Mouse (Mus musculus): Measurements from ENCODE around the gene Fbln2. TPM values are rescaled to one million over a fixed set of nuclear protein-coding genes. Genes with fewer than 3 reads are reported as not detected.

Gene Fbln2
- polyA plus RNA-seq, 1 experiment from 2014 or later, result 43.8 TPM

GRCm38 (mm10) chr6:91259440-91260120, 47.3 kb downstream of the Fbln2 start:
- ATAC-seq (ENCODE audit: low FRiP score, low TSS enrichment), result no peak
- Histone ChIP-seq H3K36me3 (ENCODE audit: insufficient read depth, low read length) (no peaks in the 10 kb centered on the region), H3K27ac (ENCODE audit: low read length) (no peak overlapping the region), H3K4me3 (ENCODE audit: low read length) (no peak overlapping the region), H3K9ac (replicated peaks; ENCODE audit: low read length) (no peak overlapping the region), H3K9me3 (ENCODE audit: low read length) (no peaks in the 10 kb centered on the region), H3K4me2 (replicated peaks; ENCODE audit: low read depth, low read length) (no peak overlapping the region), H3K4me1 (ENCODE audit: insufficient read depth, low read length) (no peaks in the 10 kb centered on the region; the same call in 1 of the 2 replicates), H3K27me3 (ENCODE audit: insufficient read depth, low read length) (no peaks in the 10 kb centered on the region)
- WGBS, result 60% methylated on average over 16 of the region's 16 CpGs

- H3K4me3 ChIP-seq (ENCODE audit: low read length), result no peak overlapping the region
- no peaks in the 10 kb centered on the region; the same call in 1 of the 2 replicates for H3K4me1 ChIP-seq (ENCODE audit: insufficient read depth, low read length)
- no peaks in the 10 kb centered on the region for H3K9me3 ChIP-seq (ENCODE audit: low read length)
- no peak for ATAC-seq (ENCODE audit: low FRiP score, low TSS enrichment)
- no peak overlapping the region for H3K27ac ChIP-seq (ENCODE audit: low read length)
- no peaks in the 10 kb centered on the region for H3K27me3 ChIP-seq (ENCODE audit: insufficient read depth, low read length)
- H3K36me3 ChIP-seq (ENCODE audit: insufficient read depth, low read length), result no peaks in the 10 kb centered on the region
- H3K4me2 ChIP-seq (replicated peaks; ENCODE audit: low read depth, low read length), result no peak overlapping the region
- H3K9ac ChIP-seq (replicated peaks; ENCODE audit: low read length), result no peak overlapping the region
- WGBS, result 59% methylated on average over 8 of the region's 8 CpGs
These were observed 48.2 kb downstream of the Fbln2 start for GRCm38 (mm10) chr6:91260347-91260986.

GRCm38 (mm10) chr6:91260987-91261367, 48.7 kb downstream of the Fbln2 start:
- Histone ChIP-seq H3K9ac (replicated peaks; ENCODE audit: low read length) (no peak overlapping the region), H3K4me3 (ENCODE audit: low read length) (no peak overlapping the region), H3K36me3 (ENCODE audit: insufficient read depth, low read length) (no peaks in the 10 kb centered on the region), H3K27ac (ENCODE audit: low read length) (no peak overlapping the region), H3K27me3 (ENCODE audit: insufficient read depth, low read length) (no peaks in the 10 kb centered on the region), H3K4me1 (ENCODE audit: insufficient read depth, low read length) (no peaks in the 10 kb centered on the region; the same call in 1 of the 2 replicates), H3K4me2 (replicated peaks; ENCODE audit: low read depth, low read length) (no peak overlapping the region), H3K9me3 (ENCODE audit: low read length) (no peaks in the 10 kb centered on the region)
- WGBS, result 19% methylated on average over 3 of the region's 3 CpGs
- ATAC-seq (ENCODE audit: low FRiP score, low TSS enrichment), result no peak

- Histone ChIP-seq H3K4me2 (replicated peaks; ENCODE audit: low read depth, low read length) (no peak overlapping the region), H3K27me3 (ENCODE audit: insufficient read depth, low read length) (no peaks in the 10 kb centered on the region), H3K9ac (replicated peaks; ENCODE audit: low read length) (no peak overlapping the region), H3K4me1 (ENCODE audit: insufficient read depth, low read length) (no peaks in the 10 kb centered on the region; the same call in 1 of the 2 replicates), H3K9me3 (ENCODE audit: low read length) (no peaks in the 10 kb centered on the region), H3K36me3 (ENCODE audit: insufficient read depth, low read length) (no peaks in the 10 kb centered on the region), H3K27ac (ENCODE audit: low read length) (no peak overlapping the region), H3K4me3 (ENCODE audit: low read length) (no peak overlapping the region)
- ATAC-seq (ENCODE audit: low FRiP score, low TSS enrichment), result no peak
- WGBS, result 78% methylated on average over 12 of the region's 12 CpGs
These were observed 53.4 kb downstream of the Fbln2 start for GRCm38 (mm10) chr6:91265616-91266015.

GRCm38 (mm10) chr6:91266647-91267046, 54.4 kb downstream of the Fbln2 start:
- H3K9me3 ChIP-seq (ENCODE audit: low read length), result no peaks in the 10 kb centered on the region
- 88% methylated on average over 1 of the region's 1 CpGs for WGBS
- no peak overlapping the region for H3K9ac ChIP-seq (replicated peaks; ENCODE audit: low read length)
- no peaks in the 10 kb centered on the region for H3K4me1 ChIP-seq (ENCODE audit: insufficient read depth, low read length)
- no peaks in the 10 kb centered on the region for H3K36me3 ChIP-seq (ENCODE audit: insufficient read depth, low read length)
- H3K4me3 ChIP-seq (ENCODE audit: low read length), result no peak overlapping the region
- H3K27me3 ChIP-seq (ENCODE audit: insufficient read depth, low read length), result no peaks in the 10 kb centered on the region
- no peak overlapping the region for H3K27ac ChIP-seq (ENCODE audit: low read length)
- H3K4me2 ChIP-seq (replicated peaks; ENCODE audit: low read depth, low read length), result no peak overlapping the region
- no peak for ATAC-seq (ENCODE audit: low FRiP score, low TSS enrichment)

GRCm38 (mm10) chr6:91268318-91268717, 56.1 kb downstream of the Fbln2 start:
- no peak for ATAC-seq (ENCODE audit: low FRiP score, low TSS enrichment)
- Histone ChIP-seq H3K4me1 (ENCODE audit: insufficient read depth, low read length) (no peaks in the 10 kb centered on the region), H3K9ac (replicated peaks; ENCODE audit: low read length) (no peak overlapping the region), H3K27ac (ENCODE audit: low read length) (no peak overlapping the region), H3K4me2 (replicated peaks; ENCODE audit: low read depth, low read length) (no peak overlapping the region), H3K36me3 (ENCODE audit: insufficient read depth, low read length) (no peaks in the 10 kb centered on the region), H3K9me3 (ENCODE audit: low read length) (no peaks in the 10 kb centered on the region), H3K4me3 (ENCODE audit: low read length) (no peak overlapping the region), H3K27me3 (ENCODE audit: insufficient read depth, low read length) (no peaks in the 10 kb centered on the region)
- 27% methylated on average over 9 of the region's 9 CpGs for WGBS

GRCm38 (mm10) chr6:91277549-91277948, 65.3 kb downstream of the Fbln2 start:
- 0% methylated on average over 7 of the region's 7 CpGs for WGBS
- no peak overlapping the region for H3K4me2 ChIP-seq (replicated peaks; ENCODE audit: low read depth, low read length)
- H3K9ac ChIP-seq (replicated peaks; ENCODE audit: low read length), result no peak overlapping the region
- H3K9me3 ChIP-seq (ENCODE audit: low read length), result no peaks in the 10 kb centered on the region
- no peak overlapping the region for H3K27ac ChIP-seq (ENCODE audit: low read length)
- H3K4me1 ChIP-seq (ENCODE audit: insufficient read depth, low read length), result no peaks in the 10 kb centered on the region
- H3K27me3 ChIP-seq (ENCODE audit: insufficient read depth, low read length), result peaks cover 9% of the 10 kb centered on the region
- H3K36me3 ChIP-seq (ENCODE audit: insufficient read depth, low read length), result no peaks in the 10 kb centered on the region
- H3K4me3 ChIP-seq (ENCODE audit: low read length), result no peak overlapping the region
- no peak for ATAC-seq (ENCODE audit: low FRiP score, low TSS enrichment)

- H3K36me3 ChIP-seq (ENCODE audit: insufficient read depth, low read length), result no peaks in the 10 kb centered on the region
- H3K4me2 ChIP-seq (replicated peaks; ENCODE audit: low read depth, low read length), result no peak overlapping the region
- H3K27me3 ChIP-seq (ENCODE audit: insufficient read depth, low read length), result peaks cover 17% of the 10 kb centered on the region
- H3K4me3 ChIP-seq (ENCODE audit: low read length), result no peak overlapping the region
- WGBS, result 69% methylated on average over 1 of the region's 1 CpGs
- no peak overlapping the region for H3K9ac ChIP-seq (replicated peaks; ENCODE audit: low read length)
- no peaks in the 10 kb centered on the region for H3K9me3 ChIP-seq (ENCODE audit: low read length)
- H3K27ac ChIP-seq (ENCODE audit: low read length), result no peak overlapping the region
- no peak for ATAC-seq (ENCODE audit: low FRiP score, low TSS enrichment)
- no peaks in the 10 kb centered on the region for H3K4me1 ChIP-seq (ENCODE audit: insufficient read depth, low read length)
These were observed 66.0 kb downstream of the Fbln2 start for GRCm38 (mm10) chr6:91278302-91278701.

- Histone ChIP-seq H3K27me3 (ENCODE audit: insufficient read depth, low read length) (peaks cover 29% of the 10 kb centered on the region), H3K4me2 (replicated peaks; ENCODE audit: low read depth, low read length) (no peak overlapping the region), H3K9me3 (ENCODE audit: low read length) (no peaks in the 10 kb centered on the region), H3K27ac (ENCODE audit: low read length) (no peak overlapping the region), H3K4me1 (ENCODE audit: insufficient read depth, low read length) (no peaks in the 10 kb centered on the region), H3K9ac (replicated peaks; ENCODE audit: low read length) (no peak overlapping the region), H3K4me3 (ENCODE audit: low read length) (no peak overlapping the region), H3K36me3 (ENCODE audit: insufficient read depth, low read length) (no peaks in the 10 kb centered on the region)
- no peak for ATAC-seq (ENCODE audit: low FRiP score, low TSS enrichment)
- 27% methylated on average over 4 of the region's 4 CpGs for WGBS
These were observed 67.2 kb downstream of the Fbln2 start for GRCm38 (mm10) chr6:91279477-91279876.

GRCm38 (mm10) chr6:91281206-91281605, 69.0 kb downstream of the Fbln2 start:
- no peak for ATAC-seq (ENCODE audit: low FRiP score, low TSS enrichment)
- H3K27me3 ChIP-seq (ENCODE audit: insufficient read depth, low read length), result peaks cover 46% of the 10 kb centered on the region
- no peak overlapping the region for H3K27ac ChIP-seq (ENCODE audit: low read length)
- H3K4me3 ChIP-seq (ENCODE audit: low read length), result no peak overlapping the region
- H3K36me3 ChIP-seq (ENCODE audit: insufficient read depth, low read length), result no peaks in the 10 kb centered on the region
- H3K9ac ChIP-seq (replicated peaks; ENCODE audit: low read length), result no peak overlapping the region
- 5% methylated on average over 6 of the region's 6 CpGs for WGBS
- H3K4me1 ChIP-seq (ENCODE audit: insufficient read depth, low read length), result peaks cover 9% of the 10 kb centered on the region; the same call in 1 of the 2 replicates
- H3K9me3 ChIP-seq (ENCODE audit: low read length), result no peaks in the 10 kb centered on the region
- no peak overlapping the region for H3K4me2 ChIP-seq (replicated peaks; ENCODE audit: low read depth, low read length)

Data from kidney, embryonic 16.5 days (tissue).